Mouse (Mus musculus) urinary bladder, postnatal 4 days (tissue): Measurements from ENCODE around the gene Cryaa.
A peak's percentile ranks its signal among the peaks of the same experiment; 100 is the strongest.
"Not testable (repeated sequence)": the region's sequence is repeated elsewhere in the genome, so short reads cannot be mapped to it uniquely, and the experiment has no call there.

Experiments
- DNase-seq, 2 experiments: peaks; one replicate each; pipeline ENCODE4 v3.0.0; 2021 to 2022; ENCODE audit warnings: low spot score in 2 of 2

Cryaa gene

DNA sequence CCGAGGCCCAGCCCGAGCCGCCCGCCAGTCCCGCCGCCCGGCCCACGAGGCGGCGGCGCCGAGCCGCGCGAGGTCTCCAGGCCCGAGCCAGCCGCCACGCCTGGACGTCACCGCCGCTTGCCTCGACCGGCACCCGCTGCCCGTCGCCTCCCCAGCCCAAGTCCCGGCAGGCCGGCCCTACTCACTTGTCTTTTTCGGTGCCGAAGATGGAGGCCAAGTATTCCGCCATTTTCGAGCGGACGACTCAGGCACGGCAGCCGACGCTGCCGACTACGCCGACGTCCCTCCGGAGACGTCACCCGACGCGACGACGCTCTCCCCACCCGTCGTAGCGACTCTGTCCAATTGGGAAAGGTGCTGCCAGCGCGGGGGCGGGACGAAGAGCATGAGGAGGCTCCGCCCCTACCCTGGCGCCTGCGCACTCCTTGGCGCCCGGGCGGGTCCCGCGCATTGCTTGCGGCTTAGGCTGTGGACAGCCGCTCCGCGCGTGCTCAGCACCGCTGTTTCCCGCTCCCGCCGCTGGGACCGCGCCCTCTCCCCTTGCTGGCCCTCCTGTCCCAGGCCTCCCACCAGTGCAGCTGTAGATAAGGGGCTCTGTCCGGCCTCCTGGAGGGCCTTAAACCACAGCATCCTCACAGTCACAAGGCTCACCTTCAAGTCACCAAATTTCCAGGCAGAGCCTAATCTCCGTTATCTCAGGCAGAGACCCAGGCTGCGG lies 19.0 kb upstream of the Cryaa start, which contains the start of gene U2af1:
Gene U2af1, minus strand, starts transcription at position 425 of the 718 bp plus-strand sequence.
- peak; percentile 98 for DNase-seq

DNA sequence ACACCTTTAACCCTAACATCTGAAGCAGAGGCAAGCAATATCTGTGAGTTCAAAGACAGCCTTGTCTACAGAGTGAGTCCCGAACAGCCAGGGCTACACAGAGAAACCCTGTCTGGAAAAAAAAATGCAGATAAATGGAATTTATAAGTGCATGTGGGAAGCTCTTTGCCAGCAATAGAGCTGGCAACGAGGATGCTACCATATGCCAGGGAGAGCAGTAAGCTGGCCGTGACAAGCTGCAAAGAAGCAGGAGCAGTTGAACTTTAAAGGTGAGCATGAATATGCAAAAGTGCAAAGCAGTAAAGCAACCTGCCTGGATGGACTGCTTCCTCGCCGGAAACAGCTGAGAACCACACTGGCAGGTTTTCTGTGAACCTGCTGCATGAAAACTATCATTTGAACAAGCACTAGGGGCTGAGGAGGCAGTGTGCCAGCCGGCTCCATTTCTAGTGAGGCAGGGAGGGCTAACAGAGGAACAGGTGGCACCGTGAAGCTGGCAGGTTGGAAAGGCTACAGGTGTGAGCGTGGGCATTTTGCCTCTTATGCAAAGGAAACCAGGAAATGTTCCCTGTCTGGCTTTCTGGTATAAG lies 16.9 kb upstream of the Cryaa start:
- DNase-seq = no peak

DNA sequence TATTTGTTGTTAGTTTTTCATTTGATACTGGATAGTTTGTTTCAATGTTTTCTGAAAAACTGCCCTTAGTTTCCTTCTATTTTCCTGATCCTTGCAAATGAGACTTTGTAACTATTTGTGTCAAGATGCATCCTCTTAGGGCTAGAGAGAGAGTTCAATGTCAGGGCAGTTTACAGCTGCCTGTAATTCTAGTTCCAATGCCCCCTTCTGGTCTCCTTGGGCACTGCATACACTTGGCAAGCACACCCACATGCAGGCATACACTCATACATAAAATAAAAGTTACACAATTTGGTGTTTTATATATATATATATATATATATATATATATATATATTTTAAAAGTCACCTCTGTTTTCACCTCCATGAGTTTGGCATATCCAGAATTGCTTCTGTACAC lies 14.8 kb upstream of the Cryaa start:
- DNase-seq = no peak

DNA sequence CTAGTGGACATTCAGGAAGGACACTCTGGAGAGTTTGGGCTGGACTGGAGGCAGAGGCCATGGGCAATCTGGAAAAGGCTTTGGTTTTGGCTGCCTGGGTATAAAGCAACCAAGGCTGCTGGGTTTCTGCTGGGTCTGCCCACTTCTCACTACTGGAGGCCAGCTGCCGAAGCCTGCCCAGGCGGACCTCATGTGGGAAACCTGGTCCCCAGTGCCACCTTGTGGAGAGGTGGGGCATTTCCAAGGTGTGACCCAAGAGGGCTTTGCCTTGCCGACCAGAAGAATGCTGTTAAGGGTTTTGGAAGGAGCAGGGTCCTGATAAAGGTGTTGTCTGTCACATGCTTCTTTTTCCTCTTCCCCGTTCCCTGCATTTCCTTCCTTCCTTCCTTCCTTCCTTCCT lies 12.8 kb upstream of the Cryaa start:
- peak; percentile 76 to 86 for DNase-seq

DNA sequence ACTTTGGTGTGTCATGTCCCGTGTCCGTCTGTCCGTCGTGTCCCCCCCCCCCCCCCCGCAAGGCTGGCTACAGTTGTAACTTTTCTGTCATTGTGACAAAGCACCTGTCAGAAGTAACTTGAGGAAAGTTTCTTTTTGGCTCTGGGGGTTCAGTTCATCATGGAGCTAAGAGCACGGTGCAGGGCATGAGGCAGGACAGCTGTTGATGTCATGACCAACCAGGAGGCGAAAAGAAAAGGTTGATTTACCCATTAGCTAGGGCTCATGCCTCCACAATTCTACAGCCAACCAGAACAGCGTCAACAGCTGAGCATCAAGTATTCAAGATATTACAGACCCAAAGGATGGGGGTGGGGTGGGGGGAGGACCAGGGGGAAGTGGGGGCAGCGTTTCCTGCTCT lies 9.3 kb upstream of the Cryaa start:
- DNase-seq = no peak

DNA sequence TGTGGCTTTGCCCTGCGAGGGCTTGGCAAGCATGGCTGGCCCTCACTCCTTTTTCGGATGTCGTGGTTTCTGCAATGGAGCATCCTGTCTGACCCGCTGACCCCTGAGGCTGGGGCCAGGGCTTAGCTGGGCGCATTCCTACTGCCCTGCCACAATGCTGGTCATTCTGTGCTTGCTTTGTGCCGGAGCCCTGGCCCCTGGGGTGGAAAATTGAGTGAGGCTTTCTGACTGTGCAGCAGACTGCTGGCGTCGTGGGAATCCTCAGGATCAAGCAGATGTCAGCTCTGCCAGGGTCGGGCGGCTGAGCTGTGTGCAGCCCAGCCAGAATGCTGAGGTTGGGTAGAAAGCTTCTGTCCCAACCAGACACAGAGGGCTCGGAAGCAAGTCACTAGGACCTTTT lies 7.4 kb upstream of the Cryaa start:
- DNase-seq = no peak

DNA sequence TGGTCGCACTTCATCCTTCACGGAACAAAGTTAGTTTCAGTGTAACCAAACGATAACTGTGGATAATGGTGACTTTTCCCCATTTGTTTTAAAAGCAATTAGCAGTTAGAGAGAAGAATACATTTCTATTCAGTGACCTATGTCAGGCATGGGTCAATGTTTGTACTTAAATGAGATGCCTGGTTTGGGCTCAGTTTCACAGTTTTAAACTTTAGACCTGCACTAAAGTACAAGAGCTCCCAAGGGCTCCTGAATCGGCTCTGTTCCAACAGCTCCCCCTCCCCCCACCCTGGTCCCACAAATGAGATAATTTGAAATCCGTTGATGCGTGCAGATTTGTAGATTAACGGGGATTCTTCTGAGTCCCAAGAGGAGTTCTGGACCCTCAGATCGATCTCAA lies 5.9 kb upstream of the Cryaa start:
- DNase-seq = no peak

DNA sequence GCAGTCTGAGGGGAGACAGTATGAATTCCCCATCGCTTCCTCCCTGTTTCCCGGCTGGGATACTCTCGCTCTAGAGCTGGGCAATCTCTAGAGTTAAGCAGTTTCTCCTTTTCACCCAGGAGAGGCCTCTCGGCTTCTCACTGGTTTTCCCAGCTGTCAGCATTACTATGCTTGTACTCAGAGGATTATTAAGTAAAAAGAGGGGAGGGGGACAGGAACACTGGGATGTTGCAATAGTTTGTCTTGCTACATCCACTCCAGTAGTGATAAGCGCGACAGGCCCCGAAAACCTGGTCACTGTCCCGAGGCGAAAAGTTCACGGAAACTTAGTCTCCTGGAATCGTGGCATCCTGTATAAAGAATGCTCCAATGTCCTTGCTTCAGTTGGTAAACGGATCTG lies 5.3 kb upstream of the Cryaa start:
- no peak for DNase-seq

DNA sequence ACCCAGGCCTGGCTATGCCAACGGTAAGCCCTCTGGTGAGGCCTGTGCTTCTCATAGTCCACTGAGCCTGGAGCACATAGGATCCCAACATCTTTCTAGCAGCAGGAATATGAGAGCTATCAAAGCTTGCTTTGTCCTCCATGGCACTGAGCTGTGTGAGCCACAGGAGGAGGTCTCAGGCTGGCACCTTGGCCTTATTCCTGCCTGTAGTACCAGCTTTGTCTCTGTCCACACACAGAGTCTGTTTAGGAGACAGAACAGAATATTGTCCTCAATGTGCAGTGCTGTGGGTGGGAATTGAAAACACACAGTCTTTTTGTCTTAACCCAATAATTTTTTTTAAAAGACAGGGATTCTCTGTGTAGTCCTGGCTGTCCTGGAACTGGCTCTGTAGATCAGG lies 3.2 kb upstream of the Cryaa start:
- no peak for DNase-seq

DNA sequence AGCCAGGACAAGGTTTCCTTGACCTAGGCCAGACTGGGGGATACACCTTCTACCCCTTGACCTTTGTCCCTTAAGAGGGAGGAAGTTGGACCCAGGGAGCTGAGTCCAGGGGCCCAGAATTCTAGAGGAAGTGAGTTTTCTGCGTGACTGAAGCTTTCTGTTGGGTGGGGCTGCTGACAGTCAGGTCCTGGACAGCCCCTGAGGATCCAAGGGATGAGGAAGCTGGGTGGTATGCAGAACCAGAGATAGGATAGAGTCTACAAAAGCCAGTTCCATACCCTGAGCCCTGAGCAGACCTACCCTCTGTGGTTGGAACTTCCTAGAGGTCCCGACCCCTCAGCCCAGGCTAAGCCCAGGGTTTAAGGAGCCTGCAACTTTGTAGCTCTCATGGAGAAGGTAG lies 2.8 kb downstream of the Cryaa start:
- DNase-seq = no peak

DNA sequence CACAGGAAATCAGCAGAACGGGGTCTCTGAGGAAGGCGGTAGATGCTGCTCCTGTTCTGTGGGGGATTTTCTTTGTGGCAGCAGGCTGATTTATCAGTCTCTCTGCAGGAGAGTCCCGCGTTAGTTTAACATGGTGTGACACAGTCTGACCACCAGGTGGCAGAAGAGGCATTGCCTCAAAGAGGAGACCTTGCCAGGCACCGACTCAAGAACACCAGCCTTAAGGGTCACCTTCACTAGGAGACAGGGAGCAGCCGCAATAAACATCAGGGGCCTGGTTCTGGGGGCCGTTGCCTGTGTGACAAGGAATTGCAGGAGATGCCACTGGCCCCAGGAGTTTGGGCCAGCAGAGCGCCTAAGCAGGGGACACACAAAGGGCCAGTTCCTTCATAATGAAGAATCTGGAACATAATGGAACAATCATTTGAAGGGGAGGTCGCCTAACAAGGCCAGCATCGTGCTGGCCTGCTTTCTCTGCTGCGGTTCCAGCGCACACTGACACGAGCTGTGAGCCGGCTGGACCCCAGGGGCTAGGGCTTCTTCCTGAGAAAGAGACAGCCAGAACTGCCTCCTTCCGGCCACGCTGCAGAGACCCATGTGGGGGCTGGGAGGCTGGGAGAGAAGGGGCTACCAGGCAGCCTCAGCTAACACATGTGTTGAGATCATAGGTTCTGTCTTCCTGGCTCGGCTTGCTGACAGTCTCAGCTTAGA lies 8.1 kb downstream of the Cryaa start:
- peak; percentile 84 to 90 for DNase-seq

DNA sequence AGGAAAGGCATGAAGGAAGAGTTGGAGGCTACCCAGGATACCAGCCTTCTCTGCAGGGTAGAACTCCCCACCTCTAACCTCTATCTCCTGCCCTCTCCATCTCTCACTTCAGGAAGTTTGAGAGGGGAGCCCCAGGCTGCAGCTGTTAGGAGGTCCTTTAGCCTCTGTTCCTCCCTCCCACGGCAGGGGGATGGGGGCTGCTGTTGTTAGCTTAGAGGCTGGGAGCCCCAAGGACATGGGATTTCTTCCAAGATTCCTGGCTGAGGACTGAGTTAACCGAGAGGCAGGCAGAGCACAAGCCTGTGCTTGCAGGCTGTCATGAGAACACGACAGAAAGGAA lies 8.6 kb downstream of the Cryaa start:
- DNase-seq = peak in 1 of 2 experiments; percentile 71

DNA sequence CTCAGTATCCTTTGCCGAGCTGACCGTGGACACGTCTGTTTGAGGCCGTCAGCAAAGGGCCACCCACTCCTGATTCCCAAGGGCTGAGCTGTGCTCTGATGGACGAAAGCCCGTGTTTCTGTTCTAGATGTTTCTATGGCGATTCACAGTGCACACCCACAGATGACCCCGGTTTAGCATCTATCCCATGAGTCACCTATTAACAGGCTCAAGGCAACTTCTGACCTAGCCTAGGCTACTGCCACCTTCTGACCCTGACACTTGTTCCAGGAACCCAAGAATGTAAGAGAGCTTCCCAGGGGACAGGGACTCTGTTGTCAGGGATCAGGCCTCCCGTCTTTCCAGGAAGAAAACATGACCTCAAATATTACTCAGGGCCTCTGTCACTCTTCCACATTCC lies 10.5 kb downstream of the Cryaa start:
- DNase-seq = no peak

DNA sequence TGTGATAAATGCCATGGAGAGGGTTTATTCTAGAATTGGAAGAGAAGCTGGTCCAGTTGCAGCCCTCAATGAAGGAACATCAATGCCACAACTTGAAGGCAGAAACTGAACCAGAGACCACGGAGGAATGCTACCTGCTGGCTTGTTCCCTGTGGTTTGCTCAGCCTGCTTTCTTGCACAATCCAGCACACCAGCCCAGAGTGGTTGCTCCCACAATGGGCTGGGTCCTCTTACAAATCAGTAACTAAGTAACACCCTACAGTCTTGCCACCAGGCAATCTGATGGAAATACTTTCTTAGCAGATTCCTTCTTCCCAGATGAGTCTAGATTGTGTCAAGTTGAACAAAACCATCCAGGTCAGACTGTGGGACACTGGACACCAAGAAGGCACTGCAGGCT lies 12.0 kb downstream of the Cryaa start:
- DNase-seq = no peak

DNA sequence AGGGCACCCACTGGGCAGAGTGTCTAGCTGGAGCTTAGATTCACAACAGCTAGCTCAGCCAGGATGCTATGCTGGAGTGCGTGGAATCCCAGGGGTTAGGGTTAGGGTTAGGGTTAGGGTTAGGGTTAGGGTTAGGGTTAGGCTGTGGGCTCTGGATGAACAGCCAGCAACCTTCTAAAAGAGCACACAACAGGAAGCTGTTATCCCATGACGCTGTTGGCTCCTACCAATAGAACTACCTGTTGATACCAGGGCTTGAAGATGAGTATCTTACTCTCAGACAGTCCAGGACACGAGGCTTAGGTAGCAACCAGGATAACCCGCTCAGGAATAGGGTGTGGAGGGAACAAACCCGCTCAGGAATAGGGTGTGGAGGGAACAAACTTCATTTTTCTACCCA lies 15.3 kb downstream of the Cryaa start:
- no peak for DNase-seq

DNA sequence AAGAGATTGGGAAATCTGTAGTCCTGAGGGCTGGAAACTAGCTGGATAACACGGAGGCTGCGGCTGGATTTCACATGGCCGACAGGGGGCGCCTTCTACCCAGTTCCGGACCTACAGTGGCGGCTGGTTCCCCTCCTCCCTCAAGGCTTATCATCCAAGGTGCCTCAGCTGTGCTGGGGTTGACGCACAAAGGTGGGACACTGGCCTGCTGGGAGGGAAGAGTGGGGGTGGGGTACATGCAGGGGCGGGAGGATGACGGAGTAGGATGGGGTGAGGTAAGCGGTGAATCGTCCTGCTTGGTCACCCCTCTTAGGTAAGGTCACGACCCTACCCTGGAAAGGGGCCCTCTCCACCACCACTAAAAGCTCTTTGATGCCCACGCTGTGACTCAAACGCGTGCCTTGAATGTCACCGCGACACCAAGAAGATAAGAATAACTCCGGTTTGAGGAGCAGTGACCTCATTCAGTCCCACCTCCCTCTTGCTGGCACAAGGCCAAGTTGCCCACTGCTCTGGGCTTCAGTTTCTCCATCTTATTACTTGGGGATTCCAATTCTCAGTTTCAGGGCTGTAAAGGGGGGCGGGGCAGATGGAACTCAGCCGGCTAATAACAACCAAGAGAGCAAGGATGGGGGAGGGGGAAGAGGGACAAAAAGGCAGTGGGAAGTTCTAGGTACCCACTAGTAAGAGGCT lies 15.9 kb downstream of the Cryaa start:
- peak; percentile 56 to 82 for DNase-seq

DNA sequence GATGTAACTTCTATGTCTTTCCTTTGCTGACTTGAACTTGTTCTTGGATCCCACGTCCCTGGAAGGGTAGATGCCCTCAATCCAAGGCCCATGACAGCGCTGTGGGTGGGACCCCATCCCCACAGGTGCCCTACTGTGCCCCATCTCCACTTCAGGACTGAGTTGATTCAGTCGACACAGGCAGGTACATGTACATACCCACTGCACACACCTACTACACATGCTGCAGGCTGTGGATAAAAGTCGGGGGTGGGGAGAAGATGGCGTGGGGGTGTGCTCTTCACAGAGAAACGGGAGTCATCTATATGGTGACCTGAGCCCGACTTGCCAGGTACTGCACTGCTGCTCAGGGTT lies 16.4 kb downstream of the Cryaa start:
- DNase-seq = no peak

DNA sequence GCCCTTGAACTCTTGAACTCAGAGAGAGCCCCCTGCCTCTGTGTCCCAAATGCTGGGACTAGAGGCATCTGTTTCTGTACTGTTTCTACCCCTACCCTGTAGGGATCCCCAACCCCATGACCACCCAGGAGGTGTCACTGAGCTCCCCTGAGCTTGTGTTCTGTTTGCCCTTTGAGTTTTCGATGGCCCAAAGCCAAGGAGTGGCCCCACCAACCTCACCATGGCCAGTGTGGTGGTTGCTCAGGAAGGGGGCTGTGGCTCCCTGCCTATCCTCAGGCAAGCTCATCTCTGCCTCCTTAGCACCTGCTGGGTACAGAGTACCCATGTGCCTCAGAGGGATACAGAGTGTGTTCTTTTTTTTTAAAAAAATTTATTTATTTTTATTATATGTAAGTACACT lies 17.3 kb downstream of the Cryaa start:
- no peak for DNase-seq

DNA sequence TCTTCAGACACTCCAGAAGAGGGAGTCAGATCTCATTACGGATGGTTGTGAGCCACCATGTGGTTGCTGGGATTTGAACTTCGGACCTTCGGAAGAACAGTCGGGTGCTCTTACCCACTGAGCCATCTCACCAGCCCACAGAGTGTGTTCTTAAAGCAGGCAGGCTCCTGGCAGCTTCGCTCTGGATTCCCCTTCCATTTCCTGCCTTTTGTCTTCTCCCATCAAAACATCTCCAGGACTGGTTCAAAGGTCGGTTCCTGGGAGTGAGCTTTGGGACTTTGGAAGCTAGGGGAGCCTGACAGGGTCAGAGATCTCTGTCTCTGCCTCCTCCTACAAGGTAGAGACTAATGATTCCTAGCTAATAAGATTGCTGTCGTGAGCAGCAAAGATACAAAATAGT lies 17.7 kb downstream of the Cryaa start:
- not testable (repeated sequence) for DNase-seq

DNA sequence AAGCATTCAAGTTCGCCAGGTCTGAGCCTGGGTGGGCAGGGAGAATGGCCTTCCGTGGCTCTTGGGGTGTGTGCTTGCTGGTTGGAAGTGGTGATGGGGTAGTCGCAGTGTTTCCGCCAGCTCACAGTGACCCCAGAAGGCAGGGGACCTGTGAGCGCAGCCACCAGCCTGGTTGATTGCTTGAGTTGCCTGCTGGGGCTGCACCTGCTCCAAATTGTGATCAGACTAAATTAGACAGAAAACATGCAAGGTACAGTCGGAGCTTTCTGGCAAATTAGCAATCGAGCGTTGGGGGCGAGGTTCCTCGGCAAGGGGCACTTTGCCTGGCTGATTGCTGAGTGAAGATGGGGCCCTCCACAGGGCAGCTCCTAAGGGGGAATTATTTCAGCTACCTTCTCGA lies 20.7 kb downstream of the Cryaa start:
- no peak for DNase-seq

DNA sequence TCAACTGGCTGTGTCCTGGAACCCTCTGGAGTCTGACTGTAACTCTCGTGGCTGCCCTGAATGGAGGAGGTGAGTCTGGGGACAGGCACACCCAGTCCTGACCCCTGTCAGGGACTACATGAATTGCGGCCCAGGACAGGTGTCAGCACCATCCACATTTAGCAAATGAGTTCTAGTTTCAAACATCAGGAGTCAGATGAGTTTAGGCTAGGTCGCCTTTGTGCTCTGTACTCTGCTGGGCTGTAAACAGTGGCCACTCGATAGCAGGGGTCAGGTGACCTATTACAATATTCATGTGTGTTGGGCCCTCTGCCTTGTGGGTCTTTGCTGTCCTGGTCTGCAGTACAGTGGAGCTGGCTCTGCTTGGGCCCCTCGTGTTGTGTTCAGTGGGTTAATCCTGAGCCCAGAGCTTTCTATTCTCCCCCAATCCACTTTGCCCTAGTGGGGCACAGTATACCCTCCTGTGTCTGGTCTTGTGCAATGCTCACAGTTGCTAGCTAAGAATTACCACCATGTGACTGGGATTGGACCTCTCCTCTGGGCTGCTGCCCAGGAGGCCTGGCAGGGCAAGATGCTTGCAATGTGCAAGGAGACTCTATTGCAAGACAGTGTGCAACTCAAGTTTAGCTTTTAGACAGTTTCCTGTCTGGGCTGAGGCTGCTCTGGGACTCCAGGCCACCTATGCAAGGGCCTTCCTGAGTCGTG lies 25.8 kb downstream of the Cryaa start:
- no peak for DNase-seq
